Mouse (Mus musculus) lung, adult 2 months (tissue): ENCODE data around the gene Gcnt2. TPM values are rescaled to one million over a fixed set of nuclear protein-coding genes. Genes with fewer than 3 reads are reported as not detected.

Experiments used
- DNase-seq: peaks from one replicate; pipeline ENCODE4 v3.0.0; 2022
- H3K4me1 ChIP-seq: fragments of 200-500 bp; 2 replicates; pipeline ENCODE4 v1.6.1; 2011; ENCODE audit warnings: low read length; ENCODE audit not compliant: control insufficient read depth, insufficient read depth
- H3K4me3 ChIP-seq: fragments of 200-500 bp; replicated peaks from 2 replicates; pipeline ENCODE3; 2011; ENCODE audit warnings: low read depth, mild to moderate bottlenecking, control low read depth, low read length; ENCODE audit errors: extremely low read depth
- CTCF ChIP-seq: fragments of 200-500 bp; IDR thresholded peaks from 2 replicates; pipeline ENCODE4 v1.5.1; 2011; ENCODE audit warnings: mild to moderate bottlenecking, low read length, control low read depth; ENCODE audit not compliant: insufficient read depth
- POLR2A ChIP-seq: fragments of 200-500 bp; IDR thresholded peaks from 2 replicates; pipeline ENCODE4 v1.6.1; 2011; ENCODE audit warnings: low read depth, mild to moderate bottlenecking, control low read depth, low read length, borderline replicate concordance; ENCODE audit errors: extremely low read depth
- WGBS: fragments of 180-500 bp; shearing (Covaris S2); methylation state at CpG from one replicate; pipeline ENCODE4 v1.1.7; 2018; 5-methylcytosine and 5-hydroxymethylcytosine counted together
- polyA plus RNA-seq: library from polyadenylated mRNA; depleted of rRNA; stranded (reverse); fragments of >200 nt; gene quantifications from 2 replicates; pipeline ENCODE4 v1.2.3, GENCODE M21; 2012; rRNA removed

The Gcnt2 gene
- polyA plus RNA-seq, 1 experiment = 17.5 TPM

DNA sequence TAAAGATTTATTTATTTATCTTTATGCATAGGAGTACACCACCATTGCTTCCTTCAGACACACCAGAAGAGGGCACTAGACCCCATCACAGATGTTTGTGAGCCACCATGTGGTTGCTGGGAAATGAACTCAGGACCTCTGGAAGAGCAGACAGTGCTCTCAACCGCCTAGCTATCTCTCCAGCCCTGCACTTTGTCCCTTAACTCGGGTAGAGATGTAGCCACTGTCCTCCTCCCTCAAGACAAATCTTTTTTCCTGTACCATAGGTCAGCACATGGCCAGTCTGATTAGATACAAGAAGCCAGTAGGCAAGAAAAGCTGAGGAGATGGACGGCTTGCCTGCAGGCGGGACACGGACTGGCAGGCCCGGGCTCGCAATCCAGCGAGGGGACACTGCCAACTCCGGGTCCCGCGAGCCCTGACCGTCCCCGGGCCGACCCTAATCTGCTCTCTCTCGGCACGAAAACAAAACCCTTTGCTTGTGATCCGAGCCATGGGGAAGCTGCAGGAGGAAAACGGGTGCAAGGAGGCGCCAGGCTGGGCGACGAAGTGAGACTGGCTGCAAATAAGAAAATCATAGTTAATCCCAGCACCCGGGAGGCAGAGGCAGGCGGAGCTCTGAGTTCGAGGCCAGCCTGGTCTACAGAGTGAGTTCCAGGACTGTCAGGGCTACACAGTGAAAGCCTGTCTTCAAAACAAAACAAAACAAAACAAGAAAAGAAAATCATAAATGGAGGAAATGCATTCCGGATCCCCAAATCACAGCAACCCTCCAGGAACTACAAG is 140.8 kb downstream of the Gcnt2 start:
- no peak for TF ChIP-seq POLR2A
- TF ChIP-seq CTCF = no peak
- under 1% methylated on average over 25 of the region's 25 CpGs for WGBS
- Histone ChIP-seq H3K4me1 (no peaks in the 10 kb centered on the region), H3K4me3 (peak overlapping the region; percentile 99)
- no peak for DNase-seq

- peak within 1 kb of the TSS; percentile 99 for H3K4me3 ChIP-seq
- no peaks in the 10 kb centered on the region for H3K4me1 ChIP-seq
- DNase-seq = peak; percentile 97
- TF ChIP-seq CTCF (no peak), POLR2A (peak; percentile 71; the same call in 1 of the 2 replicates)
- under 1% methylated on average over 58 of the region's 58 CpGs for WGBS
Measured at GRCm38 (mm10) chr13:41000926-41001639, 141.5 kb downstream of the Gcnt2 start, which contains the start of gene Pak1ip1. Gene Pak1ip1 (plus strand): TSS chr13:41001023.

GRCm38 (mm10) chr13:41002001-41002400 is 142.4 kb downstream of the Gcnt2 start:
- TF ChIP-seq CTCF = no peak
- no peak for TF ChIP-seq POLR2A
- Histone ChIP-seq H3K4me1 (no peaks in the 10 kb centered on the region), H3K4me3 (no peak overlapping the region)
- DNase-seq = no peak
- 82% methylated on average over 5 of the region's 5 CpGs for WGBS

DNA sequence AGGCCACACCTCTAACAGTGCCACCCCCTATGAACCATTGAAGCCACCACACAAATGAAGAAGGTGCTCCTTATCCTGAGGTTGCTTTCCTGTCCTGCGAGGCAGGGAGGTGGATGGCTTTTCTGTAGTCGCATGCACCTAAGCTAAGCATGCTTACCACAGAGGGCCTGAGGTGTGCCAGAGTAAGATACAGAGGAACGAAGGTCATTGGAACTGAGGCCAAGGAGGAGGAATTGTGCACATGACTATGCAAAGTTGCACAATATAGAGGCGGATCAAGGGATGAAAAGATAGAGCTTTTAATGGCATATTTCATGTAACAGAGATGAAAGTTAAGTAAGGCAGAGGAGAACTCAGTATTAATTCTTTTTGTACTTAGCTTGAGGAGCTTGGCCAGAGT is 146.7 kb downstream of the Gcnt2 start:
- WGBS = 94% methylated on average over 4 of the region's 4 CpGs
- H3K4me1 ChIP-seq = no peaks in the 10 kb centered on the region
- no peak for TF ChIP-seq CTCF
- no peak for TF ChIP-seq POLR2A
- no peak overlapping the region for H3K4me3 ChIP-seq
- no peak for DNase-seq

DNA sequence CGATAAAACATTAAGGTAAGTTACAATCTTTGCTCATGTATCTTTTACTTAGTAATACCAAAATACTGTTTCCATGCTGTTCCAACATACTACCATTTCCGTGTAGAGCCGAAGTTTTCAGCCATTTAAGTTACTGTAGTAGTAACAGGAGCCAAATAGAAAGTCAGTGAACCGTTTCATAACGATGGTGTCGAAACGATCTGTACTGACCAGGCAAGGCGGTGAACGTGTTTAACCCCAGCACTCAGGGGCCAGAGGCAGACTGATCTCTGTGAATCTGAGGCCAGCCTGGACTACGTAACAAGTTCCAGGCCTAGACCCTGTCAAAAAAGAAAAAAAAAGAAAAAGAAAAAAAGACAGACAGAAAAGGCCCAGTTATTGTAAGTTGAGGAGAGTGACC is 148.7 kb downstream of the Gcnt2 start:
- 92% methylated on average over 10 of the region's 10 CpGs for WGBS
- H3K4me1 ChIP-seq = no peaks in the 10 kb centered on the region; the same call in 1 of the 2 replicates
- no peak overlapping the region for H3K4me3 ChIP-seq
- DNase-seq = no peak
- TF ChIP-seq POLR2A (no peak), CTCF (no peak)

GRCm38 (mm10) chr13:41008946-41009345 is 149.4 kb downstream of the Gcnt2 start:
- DNase-seq = no peak
- WGBS = 76% methylated on average over 8 of the region's 8 CpGs
- Histone ChIP-seq H3K4me3 (no peak overlapping the region), H3K4me1 (no peaks in the 10 kb centered on the region; the same call in 1 of the 2 replicates)
- no peak for TF ChIP-seq POLR2A
- TF ChIP-seq CTCF = no peak

Other genes with a start within 250 kb of the Gcnt2 start
- gene Tfap2a, start 121.4 kb upstream of the Gcnt2 start, polyA plus RNA-seq = 0.48 and 4.0 TPM in 2 replicates
- 33.4 and 36.1 TPM in 2 replicates for gene Pak1ip1, start 141.3 kb downstream of the Gcnt2 start, polyA plus RNA-seq
- 66.5 and 83.5 TPM in 2 replicates for gene Tmem14c, start 156.5 kb downstream of the Gcnt2 start, polyA plus RNA-seq
- gene Mak, start 220.0 kb downstream of the Gcnt2 start, polyA plus RNA-seq = 2.8 and 4.1 TPM in 2 replicates